12 mouse cellular contexts compared by ENCODE assay signal in genomic region chr1:34122905-34123304, GRCm38 (mm10).
A peak's percentile ranks its signal among the peaks of the same experiment; 100 is the strongest.
DNase-seq lines count a peak whose midpoint lies in the region; ATAC-seq and TF ChIP-seq lines count a peak whose summit lies in the region.
"Had no signal": no experiment of that assay in that cellular context is flagged by ENCODE, and none has a peak within 500 bp of the region (broad histone marks: within the 10 kb centered on the region; RNA-seq: fewer than 3 reads in every experiment).

No protein-coding gene starts in this region.

- POLR2A ChIA-PET in Patski (lab: Charles Lee): interaction anchor here (0.6 to 2.9 kb wide), 3 partner anchors 25 to 35 kb away, joined by 3 to 8 read pairs (median 4); no protein-coding TSS in a partner anchor

- H3K4me3 ChIP-seq in heart, embryonic 13.5 days: no peak overlapping the region
- H3K4me3 ChIP-seq in heart, embryonic 10.5 days: no peak overlapping the region
- 0 out of 2 replicates have a peak overlapping the region, but pooled peaks have one; percentile 3 for H3K4me3 ChIP-seq in kidney, embryonic 15.5 days (replicated peaks)
- H3K4me3 ChIP-seq in midbrain, embryonic 16.5 days (ENCODE audit: low read depth, low read length): no peak overlapping the region
- H3K4me3 ChIP-seq in thymus, adult 2 months (ENCODE audit: control insufficient read depth, insufficient read depth, low read length): no peak overlapping the region
- H3K4me3 ChIP-seq: limb, embryonic 12.5 days; midbrain, embryonic 12.5 days had no signal

- in situ Hi-C loops in Patski (cut with MboI; ENCODE audit: low pct_unique_long_range_greater_than_20kb): no loop called here

- no peak for TF ChIP-seq CTCF in Patski (IDR thresholded peaks at IDR 0.05)
- no peak for TF ChIP-seq CTCF in thymus, adult 2 months (IDR thresholded peaks at IDR 0.05; ENCODE audit: borderline replicate concordance, control insufficient read depth, extremely low read depth, insufficient read depth, low read length, poor library complexity)

- peak overlapping the region; percentile 43 for H3K4me2 ChIP-seq in heart, embryonic 13.5 days
- peak overlapping the region; percentile 29 for H3K4me2 ChIP-seq in kidney, embryonic 15.5 days
- no peak overlapping the region for H3K4me2 ChIP-seq in midbrain, embryonic 16.5 days (ENCODE audit: low read length)
- H3K4me2 ChIP-seq: limb, embryonic 12.5 days; midbrain, embryonic 12.5 days had no signal

- 26% methylated on average over 1 of the region's 1 CpGs for WGBS in heart, embryonic 13.5 days
- WGBS in heart, embryonic 10.5 days: 37% methylated on average over 1 of the region's 1 CpGs
- 47% methylated on average over 1 of the region's 1 CpGs for WGBS in kidney, embryonic 15.5 days
- 87% methylated on average over 1 of the region's 1 CpGs for WGBS in midbrain, embryonic 16.5 days
- WGBS in thymus, adult 2 months: 98% methylated on average over 1 of the region's 1 CpGs

- H3K27me3 ChIP-seq in heart, embryonic 13.5 days (replicated peaks): no peaks in the 10 kb centered on the region
- H3K27me3 ChIP-seq in heart, embryonic 10.5 days (ENCODE audit: insufficient read depth, poor library complexity, severe bottlenecking): no peaks in the 10 kb centered on the region
- H3K27me3 ChIP-seq in Patski: no peaks in the 10 kb centered on the region
- H3K27me3 ChIP-seq in kidney, embryonic 15.5 days: no peaks in the 10 kb centered on the region
- H3K27me3 ChIP-seq in midbrain, embryonic 16.5 days (ENCODE audit: control insufficient read depth, insufficient read depth, low read depth, low read length): no peaks in the 10 kb centered on the region
- no peaks in the 10 kb centered on the region for H3K27me3 ChIP-seq in thymus, adult 2 months (ENCODE audit: control insufficient read depth, insufficient read depth, low read length)
- H3K27me3 ChIP-seq: CH12.LX; limb, embryonic 12.5 days; midbrain, embryonic 12.5 days had no signal

- peaks cover 80% of the 10 kb centered on the region for H3K4me1 ChIP-seq in heart, embryonic 13.5 days
- H3K4me1 ChIP-seq in heart, embryonic 10.5 days: peaks cover 48% of the 10 kb centered on the region
- peaks cover 60% of the 10 kb centered on the region for H3K4me1 ChIP-seq in kidney, embryonic 15.5 days
- H3K4me1 ChIP-seq in midbrain, embryonic 16.5 days (ENCODE audit: control insufficient read depth, insufficient read depth, low read length): peaks cover 4% of the 10 kb centered on the region; the same call in 1 of the 2 replicates
- no peaks in the 10 kb centered on the region for H3K4me1 ChIP-seq in thymus, adult 2 months (replicated peaks; ENCODE audit: control insufficient read depth, insufficient read depth, low read length)

- TF ChIP-seq POLR2A in thymus, adult 2 months (IDR thresholded peaks at IDR 0.05; ENCODE audit: control insufficient read depth, extremely low read depth, insufficient read depth, low read length, poor library complexity): no peak

- no peak for ATAC-seq in heart, embryonic 13.5 days (ENCODE audit: extremely low read depth, insufficient number of reproducible peaks, low FRiP score, low TSS enrichment)
- peak; percentile 20 for ATAC-seq in Patski
- no peak for ATAC-seq in kidney, embryonic 15.5 days (replicated peaks; ENCODE audit: low FRiP score)
- no peak for ATAC-seq in midbrain, embryonic 16.5 days
- ATAC-seq: inflammation-experienced regulatory T-cells, adult 6 months had no signal

- CTCF ChIA-PET in Patski (lab: Charles Lee): interaction anchor here (1.1 to 5.3 kb wide), 5 partner anchors 13 to 117 kb away, joined by 3 to 23 read pairs (median 3); no protein-coding TSS in a partner anchor

- H3K9me3 ChIP-seq in heart, embryonic 13.5 days: no peaks in the 10 kb centered on the region
- H3K9me3 ChIP-seq in heart, embryonic 10.5 days: no peaks in the 10 kb centered on the region
- no peaks in the 10 kb centered on the region for H3K9me3 ChIP-seq in kidney, embryonic 15.5 days (replicated peaks)
- H3K9me3 ChIP-seq in midbrain, embryonic 16.5 days (replicated peaks; ENCODE audit: control insufficient read depth, low read length, poor library complexity, severe bottlenecking): no peaks in the 10 kb centered on the region
- H3K9me3 ChIP-seq: limb, embryonic 12.5 days; midbrain, embryonic 12.5 days had no signal

- peak overlapping the region; percentile 70 for H3K27ac ChIP-seq in heart, embryonic 13.5 days (replicated peaks)
- H3K27ac ChIP-seq in heart, embryonic 10.5 days: no peak overlapping the region
- H3K27ac ChIP-seq in kidney, embryonic 15.5 days: peak overlapping the region; percentile 28
- no peak overlapping the region for H3K27ac ChIP-seq in midbrain, embryonic 16.5 days (ENCODE audit: low read length)
- H3K27ac ChIP-seq in thymus, adult 2 months (ENCODE audit: control insufficient read depth, insufficient read depth, low read length): no peak overlapping the region
- H3K27ac ChIP-seq: limb, embryonic 12.5 days; midbrain, embryonic 12.5 days had no signal

- H3K9ac ChIP-seq in heart, embryonic 13.5 days: no peak overlapping the region
- 0 out of 2 replicates have a peak overlapping the region, but pooled peaks have one; percentile 7 for H3K9ac ChIP-seq in kidney, embryonic 15.5 days
- no peak overlapping the region for H3K9ac ChIP-seq in midbrain, embryonic 16.5 days (ENCODE audit: low read depth, low read length)
- H3K9ac ChIP-seq: limb, embryonic 12.5 days; midbrain, embryonic 12.5 days had no signal

- DNase-seq in heart, embryonic 10.5 days (ENCODE audit: low spot score): no peak
- DNase-seq in 3T3-L1 (ENCODE audit: low read depth, low spot score) (peak; percentile 66), Patski (ENCODE audit: low read depth, low spot score) (no peak)
- no peak for DNase-seq in thymus, adult 2 months
- DNase-seq: cerebellum, adult 11-12 months had no signal

- no peaks in the 10 kb centered on the region for H3K36me3 ChIP-seq in heart, embryonic 13.5 days
- H3K36me3 ChIP-seq in heart, embryonic 10.5 days: no peaks in the 10 kb centered on the region
- H3K36me3 ChIP-seq in kidney, embryonic 15.5 days: no peaks in the 10 kb centered on the region
- H3K36me3 ChIP-seq in midbrain, embryonic 16.5 days (ENCODE audit: control insufficient read depth, insufficient read depth, low read length): no peaks in the 10 kb centered on the region
- H3K36me3 ChIP-seq in thymus, adult 2 months (ENCODE audit: control insufficient read depth, insufficient read depth, low read length): no peaks in the 10 kb centered on the region
- H3K36me3 ChIP-seq: midbrain, embryonic 12.5 days had no signal

Comparison
In these comparisons a context has a peak if more than half of its experiments do, and no peak if none do; other contexts are left out.
1. H3K27ac ChIP-seq: peak in heart, embryonic 13.5 days (single experiment) and kidney, embryonic 15.5 days (single experiment); none in heart, embryonic 10.5 days (single experiment), midbrain, embryonic 16.5 days (single experiment) and thymus, adult 2 months (single experiment).